20 mouse cellular contexts compared by ENCODE assay signal in genomic region chr8:31436445-31437191, GRCm38 (mm10).
DNase-seq lines count a peak whose midpoint lies in the region; ATAC-seq and TF ChIP-seq lines count a peak whose summit lies in the region.
"Had no signal": no experiment of that assay in that cellular context is flagged by ENCODE, and none has a peak within 500 bp of the region (broad histone marks: within the 10 kb centered on the region; RNA-seq: fewer than 3 reads in every experiment).

No protein-coding gene starts in this region.

- no peaks in the 10 kb centered on the region for H3K27me3 ChIP-seq in hindbrain, embryonic 14.5 days (ENCODE audit: control insufficient read depth, insufficient read depth, low read length)
- no peaks in the 10 kb centered on the region for H3K27me3 ChIP-seq in hindbrain, embryonic 10.5 days (ENCODE audit: insufficient read depth, poor library complexity, severe bottlenecking)
- no peaks in the 10 kb centered on the region for H3K27me3 ChIP-seq in myocyte (ENCODE audit: control insufficient read depth, insufficient read depth, insufficient read length)
- H3K27me3 ChIP-seq in heart, embryonic 11.5 days (ENCODE audit: control insufficient read depth, insufficient read depth, low read length): no peaks in the 10 kb centered on the region
- no peaks in the 10 kb centered on the region for H3K27me3 ChIP-seq in heart, embryonic 12.5 days (replicated peaks)
- H3K27me3 ChIP-seq: midbrain, embryonic 12.5 days; Patski; stomach, embryonic 15.5 days had no signal

- TF ChIP-seq POLR2A in myocyte (IDR thresholded peaks at IDR 0.05; ENCODE audit: insufficient read length, low read depth): no peak

- no peak overlapping the region for H3K4me3 ChIP-seq in hindbrain, embryonic 14.5 days (replicated peaks; ENCODE audit: low read length)
- no peak overlapping the region for H3K4me3 ChIP-seq in hindbrain, embryonic 10.5 days
- H3K4me3 ChIP-seq in myocyte: no peak overlapping the region
- no peak overlapping the region for H3K4me3 ChIP-seq in heart, embryonic 11.5 days (ENCODE audit: low read depth, low read length)
- H3K4me3 ChIP-seq in heart, embryonic 12.5 days: no peak overlapping the region
- H3K4me3 ChIP-seq: embryonic facial prominence, embryonic 10.5 days; erythroblast, embryonic 14.5 days; midbrain, embryonic 12.5 days; stomach, embryonic 15.5 days had no signal

- 65% methylated on average over 10 of the region's 10 CpGs for WGBS in hindbrain, embryonic 14.5 days
- WGBS in hindbrain, embryonic 10.5 days: 86% methylated on average over 10 of the region's 10 CpGs
- 79% methylated on average over 10 of the region's 10 CpGs for WGBS in heart, embryonic 11.5 days (ENCODE audit: insufficient replicate concordance)
- WGBS in heart, embryonic 12.5 days: 81% methylated on average over 10 of the region's 10 CpGs

- H3K4me2 ChIP-seq in hindbrain, embryonic 14.5 days (replicated peaks): no peak overlapping the region
- H3K4me2 ChIP-seq in myocyte (ENCODE audit: low read depth): no peak overlapping the region
- no peak overlapping the region for H3K4me2 ChIP-seq in heart, embryonic 11.5 days
- H3K4me2 ChIP-seq in heart, embryonic 12.5 days: no peak overlapping the region
- H3K4me2 ChIP-seq: midbrain, embryonic 12.5 days; stomach, embryonic 15.5 days had no signal

- H3K9me3 ChIP-seq in hindbrain, embryonic 14.5 days (ENCODE audit: control insufficient read depth, low read length): no peaks in the 10 kb centered on the region
- no peaks in the 10 kb centered on the region for H3K9me3 ChIP-seq in hindbrain, embryonic 10.5 days
- H3K9me3 ChIP-seq in heart, embryonic 11.5 days (replicated peaks; ENCODE audit: control insufficient read depth, low read length): no peaks in the 10 kb centered on the region
- no peaks in the 10 kb centered on the region; the same call in 1 of the 2 replicates for H3K9me3 ChIP-seq in heart, embryonic 12.5 days (replicated peaks)
- H3K9me3 ChIP-seq: embryonic facial prominence, embryonic 10.5 days; midbrain, embryonic 12.5 days; stomach, embryonic 15.5 days had no signal

- H3K36me3 ChIP-seq in hindbrain, embryonic 14.5 days (replicated peaks; ENCODE audit: control insufficient read depth, insufficient read depth): no peaks in the 10 kb centered on the region
- H3K36me3 ChIP-seq in hindbrain, embryonic 10.5 days: no peaks in the 10 kb centered on the region
- H3K36me3 ChIP-seq in myocyte (ENCODE audit: control insufficient read depth, insufficient read depth): no peaks in the 10 kb centered on the region
- H3K36me3 ChIP-seq in heart, embryonic 11.5 days (ENCODE audit: control insufficient read depth, insufficient read depth, low read length): no peaks in the 10 kb centered on the region
- H3K36me3 ChIP-seq in heart, embryonic 12.5 days: no peaks in the 10 kb centered on the region
- H3K36me3 ChIP-seq: embryonic facial prominence, embryonic 10.5 days; midbrain, embryonic 12.5 days; stomach, embryonic 15.5 days had no signal

- peak; percentile 51; the same call in 1 of the 2 replicates for ATAC-seq in hindbrain, embryonic 14.5 days (ENCODE audit: low FRiP score)
- no peak for ATAC-seq in heart, embryonic 11.5 days (replicated peaks; ENCODE audit: insufficient number of reproducible peaks, low FRiP score, low TSS enrichment)
- ATAC-seq in heart, embryonic 12.5 days (ENCODE audit: insufficient number of reproducible peaks, low FRiP score): no peak
- ATAC-seq: intestine, embryonic 16.5 days; liver, postnatal 0 days; Patski had no signal

- no peaks in the 10 kb centered on the region for H3K79me2 ChIP-seq in myocyte (ENCODE audit: control insufficient read depth, insufficient read depth)

- H3K27ac ChIP-seq in hindbrain, embryonic 14.5 days: no peak overlapping the region
- H3K27ac ChIP-seq in hindbrain, embryonic 10.5 days: no peak overlapping the region
- H3K27ac ChIP-seq in heart, embryonic 11.5 days (ENCODE audit: low read depth, low read length): no peak overlapping the region
- no peak overlapping the region for H3K27ac ChIP-seq in heart, embryonic 12.5 days (ENCODE audit: poor library complexity, severe bottlenecking)
- H3K27ac ChIP-seq: embryonic facial prominence, embryonic 10.5 days; midbrain, embryonic 12.5 days; stomach, embryonic 15.5 days had no signal

- H3K9ac ChIP-seq in hindbrain, embryonic 14.5 days: no peak overlapping the region
- H3K9ac ChIP-seq in heart, embryonic 11.5 days (ENCODE audit: low read depth, low read length): no peak overlapping the region
- H3K9ac ChIP-seq in heart, embryonic 12.5 days: no peak overlapping the region
- H3K9ac ChIP-seq: liver, postnatal 0 days; midbrain, embryonic 12.5 days; stomach, embryonic 15.5 days had no signal

- no peaks in the 10 kb centered on the region for H3K4me1 ChIP-seq in hindbrain, embryonic 14.5 days (replicated peaks; ENCODE audit: control insufficient read depth, insufficient read depth, low read length)
- H3K4me1 ChIP-seq in hindbrain, embryonic 10.5 days (replicated peaks): no peaks in the 10 kb centered on the region
- H3K4me1 ChIP-seq in heart, embryonic 11.5 days (ENCODE audit: control insufficient read depth, insufficient read depth, low read length): no peaks in the 10 kb centered on the region
- no peaks in the 10 kb centered on the region for H3K4me1 ChIP-seq in heart, embryonic 12.5 days (replicated peaks)
- H3K4me1 ChIP-seq: embryonic facial prominence, embryonic 10.5 days; midbrain, embryonic 12.5 days; stomach, embryonic 15.5 days had no signal

- DNase-seq in adrenal gland, adult (ENCODE audit: inconsistent age in 2 of 2, low spot score in 1 of 2): peak; percentile 24 to 46
- no peak for DNase-seq in adrenal gland, postnatal 4 days (ENCODE audit: low spot score in 2 of 2)
- no peak for DNase-seq in hindbrain, embryonic 14.5 days (ENCODE audit: low spot score)
- no peak for DNase-seq in hindbrain, embryonic 10.5 days (ENCODE audit: low spot score)
- peak; percentile 63 for DNase-seq in adrenal gland, postnatal 14 days
- DNase-seq: cerebellum, postnatal 25 days; heart, postnatal 14 days; kidney, postnatal 10 days; liver, postnatal 0 days; lung, postnatal 36 days; spleen, adult 18-20 months had no signal

- no peak overlapping the region for H3ac ChIP-seq in myocyte (ENCODE audit: control insufficient read depth, insufficient read length)

TF ChIP-seq in myocyte, 11 proteins besides CTCF, POLR2A, EP300 and RAD21:
- TF ChIP-seq CEBPB (IDR thresholded peaks at IDR 0.05; ENCODE audit: insufficient read depth, poor library complexity, severe bottlenecking) (peak; percentile 60), SRF (IDR thresholded peaks at IDR 0.05; ENCODE audit: control insufficient read depth, insufficient read length, low read depth) (no peak), USF1 (IDR thresholded peaks at IDR 0.05; ENCODE audit: low read depth) (no peak)

Comparison
In these comparisons a context has a peak if more than half of its experiments do, and no peak if none do; other contexts are left out.
1. DNase-seq: peak in adrenal gland, adult (2 of 2) and adrenal gland, postnatal 14 days (single experiment); none in adrenal gland, postnatal 4 days (0 of 2), hindbrain, embryonic 14.5 days (single experiment) and hindbrain, embryonic 10.5 days (single experiment).